Mouse (Mus musculus): ENCODE measurements around the gene Dynll1.

Dynll1 gene

DNA sequence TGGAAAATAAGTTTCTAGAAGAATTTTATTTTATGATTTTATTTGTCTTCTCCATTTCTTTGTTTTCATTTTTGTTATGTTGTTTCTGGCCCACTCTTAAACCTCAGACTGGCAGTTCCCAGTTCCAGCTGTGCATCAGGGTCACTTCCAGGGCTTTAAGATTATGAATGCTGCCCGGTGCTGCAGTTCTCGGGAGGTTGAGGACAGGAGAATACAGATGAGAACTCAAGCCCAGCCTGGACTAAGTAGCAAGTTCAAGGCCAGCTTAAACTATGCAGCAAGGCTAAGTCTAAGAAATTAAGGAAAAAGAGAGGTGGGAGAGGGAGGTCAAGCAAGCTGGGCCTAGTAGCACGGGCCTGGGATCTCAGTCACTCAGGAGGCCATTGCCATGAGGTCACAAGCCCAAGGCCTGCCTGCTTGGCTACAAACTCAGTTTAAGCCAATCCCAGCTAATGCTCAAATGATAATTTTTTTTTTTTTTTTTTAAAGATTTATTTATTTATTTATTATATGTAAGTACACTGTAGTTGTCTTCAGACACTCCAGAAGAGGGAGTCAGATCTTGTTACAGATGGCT is 33.2 kb downstream of the Dynll1 start:
- no peak for DNase-seq (ENCODE audit: low spot score in 2 of 2)

DNA sequence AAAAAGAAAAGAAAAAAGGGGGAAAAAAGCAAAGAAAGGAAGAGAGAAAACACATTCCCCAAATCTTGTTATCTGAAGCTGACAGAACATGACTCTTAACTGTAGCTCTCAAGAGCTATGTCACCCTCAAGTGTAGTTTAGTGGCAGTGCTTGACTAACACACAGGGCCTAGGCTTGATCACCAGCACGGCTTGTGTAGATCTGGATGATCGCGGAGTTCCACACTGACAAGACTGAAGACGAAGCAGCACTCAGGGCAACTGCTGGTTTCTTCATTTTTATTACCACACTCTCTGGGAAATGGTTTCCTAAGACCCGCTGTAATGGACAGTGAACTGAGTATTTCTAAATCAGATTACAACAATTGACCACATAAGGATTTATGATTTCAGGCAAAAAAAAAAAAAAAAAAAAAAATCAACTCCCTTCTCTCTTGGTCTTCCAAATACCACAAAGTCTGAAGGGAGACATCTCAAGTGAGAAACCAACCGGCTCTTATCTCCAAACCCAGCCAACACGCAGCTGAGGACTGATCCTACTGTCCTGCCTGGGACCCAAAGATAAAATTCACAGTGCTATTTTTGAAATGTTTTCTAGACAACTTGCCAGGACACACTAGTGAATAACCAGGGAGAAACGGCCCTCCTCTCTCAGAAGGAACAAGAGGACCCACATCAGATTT is 33.9 kb downstream of the Dynll1 start:
- no peak for DNase-seq (ENCODE audit: low spot score in 2 of 2)

DNA sequence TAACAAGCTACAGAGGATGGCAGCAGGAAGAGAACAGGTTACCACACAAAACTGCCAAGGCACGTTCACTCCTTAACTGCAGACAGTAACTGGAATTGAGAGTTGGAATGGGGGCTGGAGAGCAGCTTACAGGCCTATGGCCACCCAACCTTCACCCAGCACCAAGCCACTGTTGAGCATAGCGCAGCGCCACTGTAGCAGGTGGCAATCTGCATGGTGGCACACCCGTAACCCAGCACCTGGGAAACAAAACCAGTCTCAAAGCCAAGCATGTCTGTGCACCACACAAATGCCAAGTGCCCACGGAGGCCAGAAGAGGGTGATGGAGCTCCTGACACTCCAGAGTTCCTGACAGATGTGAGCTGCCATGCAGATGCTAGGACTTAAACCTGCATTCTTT is 34.5 kb downstream of the Dynll1 start:
- DNase-seq (ENCODE audit: low spot score in 2 of 2) = no peak

DNA sequence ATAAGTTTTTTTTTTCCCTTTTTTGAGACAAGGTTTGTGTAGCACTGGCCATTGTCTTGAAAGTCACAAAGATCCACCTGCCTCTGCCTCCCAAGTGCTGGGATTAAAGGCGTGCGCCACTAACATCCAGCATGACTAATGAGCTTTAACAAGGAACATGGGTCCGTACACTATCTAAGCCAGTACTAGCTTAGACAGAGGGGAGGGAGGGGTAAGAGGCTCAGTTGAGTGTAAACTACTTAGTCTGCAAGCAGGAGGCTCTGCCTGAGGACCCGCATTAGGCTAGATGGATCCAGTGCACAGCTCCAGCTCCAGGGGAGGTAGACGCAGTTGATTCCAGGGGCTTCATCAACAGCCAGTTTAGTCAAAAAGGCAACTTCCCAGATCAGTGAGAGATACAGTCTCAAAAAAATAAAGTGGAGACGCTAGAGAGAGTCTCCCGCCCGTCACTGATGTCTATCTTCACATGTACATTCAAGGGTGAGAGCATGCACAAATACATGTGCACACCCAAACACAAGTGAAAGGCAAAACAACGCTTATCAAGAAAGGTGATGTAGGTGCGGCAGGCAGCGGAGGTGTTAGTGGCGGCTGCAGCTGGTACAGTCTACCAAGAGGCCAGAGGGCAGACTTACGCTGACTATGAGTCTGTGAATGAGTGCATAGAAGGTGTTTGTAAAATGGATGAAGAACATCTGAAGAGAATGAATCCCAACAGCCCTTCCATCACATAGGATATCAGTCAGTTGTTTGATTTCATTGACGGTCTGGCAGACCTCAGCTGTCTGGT is 38.1 kb downstream of the Dynll1 start:
- DNase-seq (ENCODE audit: low spot score in 2 of 2) = no peak

DNA sequence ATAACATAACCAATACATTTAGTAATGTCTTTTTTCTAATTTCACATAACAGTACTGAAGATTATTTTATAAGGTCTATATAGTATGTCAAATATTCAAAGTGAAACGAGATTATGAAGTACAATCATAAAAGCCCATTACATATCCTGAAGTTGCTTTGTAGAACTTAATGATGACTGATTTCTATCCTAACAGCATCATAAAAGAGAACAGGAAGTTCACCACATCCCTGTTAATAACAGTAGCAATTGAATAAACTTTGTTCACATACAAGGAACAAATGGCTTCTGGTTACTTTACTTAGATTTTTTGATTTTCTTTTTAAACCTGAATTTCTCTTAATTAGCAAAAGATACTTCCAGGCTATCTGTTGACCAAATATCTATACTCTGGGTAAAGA is 38.9 kb downstream of the Dynll1 start:
- DNase-seq (ENCODE audit: low spot score in 2 of 2) = no peak

DNA sequence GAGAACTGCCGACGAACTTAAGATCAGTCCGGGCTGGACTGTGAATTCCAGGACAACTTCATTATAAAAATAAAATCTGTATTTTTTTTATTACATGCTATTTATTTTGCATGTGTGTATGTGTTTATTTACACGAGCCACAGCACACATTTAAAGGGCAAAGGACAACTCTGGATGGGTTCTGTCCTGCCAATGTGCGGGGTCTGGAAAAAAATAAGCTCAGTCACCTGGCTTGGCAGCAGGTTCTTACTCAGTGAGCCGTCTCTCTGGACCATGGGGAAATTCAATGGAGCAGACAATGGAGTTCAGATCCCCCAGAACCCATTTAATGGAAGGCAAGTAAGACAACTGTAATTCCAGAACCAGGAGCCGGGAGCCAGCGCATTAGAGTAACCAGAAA is 39.7 kb downstream of the Dynll1 start:
- no peak for DNase-seq (ENCODE audit: low spot score in 2 of 2)

DNA sequence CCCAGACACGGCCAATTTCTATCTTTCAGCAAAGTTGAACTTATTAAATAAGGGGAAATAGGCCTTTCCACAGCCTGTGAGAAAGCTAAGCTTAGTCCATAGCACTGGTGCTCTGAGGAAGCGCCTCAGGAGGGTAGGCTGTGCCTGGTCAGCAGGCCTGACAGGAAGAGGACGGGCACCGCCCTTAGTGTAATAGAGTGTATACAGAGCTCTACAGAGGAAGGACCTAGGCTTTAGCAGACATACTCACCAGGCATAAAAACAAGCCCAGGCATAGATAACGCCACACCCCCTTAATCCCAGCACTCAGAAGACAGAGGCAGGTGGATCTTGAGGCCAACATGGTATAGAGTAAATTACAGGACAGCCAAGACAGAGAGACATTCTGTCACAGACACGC is 40.4 kb downstream of the Dynll1 start:
- no peak for DNase-seq (ENCODE audit: low spot score in 2 of 2)

DNA sequence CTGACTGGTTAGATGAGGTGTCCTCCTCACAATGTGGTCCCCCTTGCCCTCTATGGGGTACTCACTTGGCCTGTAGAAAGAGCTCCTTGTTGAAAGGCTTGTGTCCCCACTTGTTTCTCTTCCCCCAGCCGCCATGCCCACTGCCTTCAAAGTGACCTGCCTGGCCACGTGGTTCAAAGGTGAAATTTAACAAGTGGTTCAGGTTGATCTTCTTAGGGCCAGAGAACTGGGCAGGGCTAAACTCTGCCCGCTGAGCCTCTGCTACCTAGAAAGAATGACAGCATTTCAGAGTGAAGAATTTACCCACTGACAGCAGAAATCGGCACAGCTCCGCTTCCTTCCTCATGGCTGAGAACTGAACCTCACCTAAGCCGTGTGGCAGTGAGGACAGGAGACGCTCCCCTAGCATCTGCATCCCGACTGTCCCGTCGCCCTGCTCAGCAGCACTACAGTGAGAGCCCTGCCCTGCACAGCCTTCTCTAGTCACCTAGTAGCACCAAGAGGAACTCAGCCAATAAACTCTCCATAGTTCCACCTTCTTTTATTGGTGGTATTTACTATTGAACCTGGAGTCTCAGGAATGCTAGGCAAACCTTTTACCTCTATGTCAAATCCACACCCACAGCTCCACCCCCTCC is 43.8 kb downstream of the Dynll1 start:
- no peak for DNase-seq (ENCODE audit: low spot score in 2 of 2)

DNA sequence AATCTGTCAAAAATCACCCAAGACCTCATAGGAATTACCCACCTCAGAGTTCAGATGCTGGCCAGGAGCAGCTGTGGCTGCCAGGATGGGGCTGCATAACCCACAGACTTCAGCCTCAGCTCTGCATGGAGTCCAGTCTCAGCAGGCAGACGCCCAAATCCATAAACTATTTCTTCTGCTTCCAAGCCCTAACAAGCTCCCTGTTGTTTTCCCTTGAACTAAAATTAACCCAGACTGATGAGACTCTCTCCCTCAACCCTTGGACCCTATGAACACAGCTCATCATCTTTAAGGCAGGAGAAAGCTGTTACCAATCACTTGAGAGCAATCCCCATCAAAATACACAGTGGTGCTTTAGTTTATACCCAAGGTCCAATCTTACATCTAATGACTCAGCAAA is 45.3 kb downstream of the Dynll1 start:
- no peak for DNase-seq (ENCODE audit: low spot score in 2 of 2)
